Mouse (Mus musculus) limb, embryonic 14.5 days (tissue): ENCODE data around the gene Fgfr2. TPM values are rescaled to one million over a fixed set of nuclear protein-coding genes. Genes with fewer than 3 reads are reported as not detected.

Source experiments
- ATAC-seq: fragments of 200-750 bp; cut with Nextera tagmentation; 2 replicates; pipeline ENCODE4 v1.8.0; 2017; ENCODE audit warnings: low read depth, moderate number of reproducible peaks, moderate TSS enrichment; ENCODE audit not compliant: low FRiP score
- DNase-seq: peaks from one replicate; pipeline ENCODE4 v3.0.0-alpha.2; 2015; ENCODE audit warnings: low spot score
- H3K27ac ChIP-seq: fragments of 300-500 bp; sonication (generic); replicated peaks from 2 replicates; pipeline ENCODE4 v1.5.1; 2014; ENCODE audit warnings: low read depth, mild to moderate bottlenecking, low read length, moderate library complexity, mixed read lengths
- H3K27me3 ChIP-seq: fragments of 300-500 bp; sonication (generic); 2 replicates; pipeline ENCODE4 v1.6.1; 2014; ENCODE audit warnings: low read length, mixed read lengths; ENCODE audit not compliant: control insufficient read depth, insufficient read depth
- H3K36me3 ChIP-seq: fragments of 300-500 bp; sonication (generic); 2 replicates; pipeline ENCODE4 v1.6.1; 2014; ENCODE audit warnings: mild to moderate bottlenecking, low read length, moderate library complexity, mixed read lengths; ENCODE audit not compliant: control insufficient read depth, insufficient read depth
- H3K4me1 ChIP-seq: fragments of 300-500 bp; sonication (generic); 2 replicates; pipeline ENCODE4 v1.6.1; 2014; ENCODE audit warnings: antibody characterized with exemption, low read length, mixed read lengths; ENCODE audit not compliant: control insufficient read depth, insufficient read depth
- H3K4me2 ChIP-seq: fragments of 300-500 bp; sonication (generic); replicated peaks from 2 replicates; pipeline ENCODE4 v1.6.1; 2014; ENCODE audit warnings: low read depth, mild to moderate bottlenecking, low read length, moderate library complexity; ENCODE audit not compliant: severe bottlenecking
- H3K4me3 ChIP-seq: fragments of 300-500 bp; sonication (generic); replicated peaks from 2 replicates; pipeline ENCODE4 v1.5.1; 2014; ENCODE audit warnings: low read length
- H3K9ac ChIP-seq: fragments of 300-500 bp; sonication (generic); 2 replicates; pipeline ENCODE4 v1.6.1; 2014; ENCODE audit warnings: mild to moderate bottlenecking, low read depth, low read length, moderate library complexity; ENCODE audit not compliant: severe bottlenecking
- H3K9me3 ChIP-seq: fragments of 300-500 bp; sonication (generic); 2 replicates; pipeline ENCODE4 v1.6.1; 2016; ENCODE audit warnings: low read length; ENCODE audit not compliant: control insufficient read depth
- POLR2A ChIP-seq: fragments of 200-500 bp; IDR thresholded peaks from 2 replicates; pipeline ENCODE4 v1.8.0; 2012; ENCODE audit warnings: inconsistent platforms, mild to moderate bottlenecking, moderate library complexity, borderline replicate concordance; ENCODE audit not compliant: insufficient read depth, insufficient read length; ENCODE audit errors: extremely low read depth
- WGBS: fragments of 180-500 bp; shearing (Covaris S2); extraction: QIAGEN DNeasy Blood & Tissue Kit; methylation state at CpG from one replicate; pipeline ENCODE4 v1.1.7; 2014; 5-methylcytosine and 5-hydroxymethylcytosine counted together
- polyA plus RNA-seq, 2 experiments: library from polyadenylated mRNA; depleted of rRNA in 1 of 2; stranded (reverse) in 1 of 2; unstranded in 1 of 2; fragments of >200 nt; fragmentation: Nextera tagmentation in 1 of 2; extraction: Ambion mirVana in 1 of 2; gene quantifications; 2 replicates each; pipeline versions ENCODE4 v1.2.1 to v1.2.3; 2012 to 2014

Gene Fgfr2
- polyA plus RNA-seq, 2 experiments: 131 to 133 TPM

DNA sequence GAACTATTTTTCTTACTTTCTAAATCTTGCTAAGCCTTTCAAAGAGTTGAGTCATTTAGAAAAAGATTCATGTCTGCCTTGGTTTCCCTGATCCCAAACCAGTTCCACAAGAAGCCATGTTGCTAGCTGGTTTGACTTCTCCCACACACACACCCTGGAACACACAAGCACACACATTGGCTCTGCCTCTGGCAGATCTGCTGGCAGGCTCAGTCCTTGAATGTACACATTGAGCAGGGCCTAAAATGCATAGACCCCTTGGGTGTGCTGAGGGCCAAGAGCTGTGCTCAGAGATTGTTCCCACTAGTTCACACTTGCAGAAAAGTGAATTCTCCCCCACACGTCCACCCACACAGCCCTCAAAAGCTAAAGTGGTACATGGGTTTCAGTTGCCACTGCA lies 1164.4 kb downstream of the Fgfr2 start:
- H3K27me3 ChIP-seq: no peaks in the 10 kb centered on the region
- no peaks in the 10 kb centered on the region for H3K4me1 ChIP-seq
- H3K4me2 ChIP-seq: no peak overlapping the region
- 67% methylated on average over 1 of the region's 1 CpGs for WGBS
- no peak overlapping the region for H3K4me3 ChIP-seq
- DNase-seq (no peak), ATAC-seq (no peak)
- H3K9me3 ChIP-seq: no peaks in the 10 kb centered on the region
- TF ChIP-seq POLR2A: no peak
- H3K27ac ChIP-seq: no peak overlapping the region
- no peaks in the 10 kb centered on the region for H3K36me3 ChIP-seq
- no peak overlapping the region for H3K9ac ChIP-seq

DNA sequence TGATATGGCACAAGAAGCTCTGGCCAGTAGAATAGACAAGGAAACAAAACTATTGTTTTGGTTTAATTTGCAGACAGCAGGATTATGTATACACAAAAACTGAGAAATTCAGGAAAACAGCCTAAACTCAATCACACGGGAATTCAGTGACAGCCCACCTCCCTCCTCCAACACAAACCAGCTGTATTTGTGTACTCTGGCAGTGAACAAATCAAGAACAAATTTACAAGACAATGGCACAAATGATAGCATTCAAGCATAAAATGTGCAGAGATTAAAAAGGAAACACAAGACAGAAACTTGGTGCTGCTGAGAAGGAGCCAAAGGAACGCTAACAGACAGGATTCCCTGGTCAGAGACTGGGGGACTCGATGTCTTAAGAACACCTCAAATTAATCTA lies 1169.7 kb downstream of the Fgfr2 start:
- Histone ChIP-seq H3K4me3 (no peak overlapping the region), H3K36me3 (no peaks in the 10 kb centered on the region), H3K4me1 (no peaks in the 10 kb centered on the region), H3K27ac (no peak overlapping the region), H3K27me3 (no peaks in the 10 kb centered on the region), H3K9me3 (no peaks in the 10 kb centered on the region), H3K9ac (no peak overlapping the region), H3K4me2 (no peak overlapping the region)
- ATAC-seq: no peak
- 70% methylated on average over 3 of the region's 3 CpGs for WGBS
- DNase-seq: no peak
- no peak for TF ChIP-seq POLR2A

- no peak for DNase-seq
- no peak for ATAC-seq
- no peak for TF ChIP-seq POLR2A
These were observed 1172.0 kb downstream of the Fgfr2 start for GRCm38 (mm10) chr7:131951131-131951530.

DNA sequence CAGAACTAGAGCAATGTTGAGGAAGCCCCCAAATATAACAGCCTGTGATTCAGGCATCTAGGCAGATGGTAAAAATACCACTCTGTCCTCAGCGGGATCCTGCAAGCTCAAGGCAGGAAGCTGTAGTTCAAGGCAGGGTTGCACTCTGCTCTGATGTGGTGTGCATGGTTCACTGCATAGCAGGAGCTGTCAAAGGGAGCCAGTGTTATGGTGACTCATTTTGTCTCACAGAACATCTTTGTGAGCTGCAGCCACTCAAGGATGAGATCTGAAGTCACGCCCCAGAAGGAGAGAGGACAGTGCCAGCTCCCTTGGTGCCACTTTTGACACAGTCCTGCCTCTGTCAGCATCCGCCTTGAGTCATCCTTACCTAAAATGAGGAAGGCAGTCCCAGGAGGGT lies 1185.5 kb downstream of the Fgfr2 start:
- WGBS: 79% methylated on average over 3 of the region's 3 CpGs
- no peaks in the 10 kb centered on the region for H3K36me3 ChIP-seq
- H3K4me1 ChIP-seq: no peaks in the 10 kb centered on the region
- no peak overlapping the region for H3K27ac ChIP-seq
- H3K9ac ChIP-seq: no peak overlapping the region
- H3K4me3 ChIP-seq: no peak overlapping the region
- no peak for DNase-seq
- no peaks in the 10 kb centered on the region for H3K27me3 ChIP-seq
- no peaks in the 10 kb centered on the region for H3K9me3 ChIP-seq
- no peak overlapping the region for H3K4me2 ChIP-seq
- no peak for TF ChIP-seq POLR2A
- no peak for ATAC-seq

More at GRCm38 (mm10) chr7:131951131-131951530, 1172.0 kb downstream of the Fgfr2 start:
- no peaks in the 10 kb centered on the region for H3K4me1 ChIP-seq
- H3K27me3 ChIP-seq: no peaks in the 10 kb centered on the region
- no peak overlapping the region for H3K27ac ChIP-seq
- WGBS: 53% methylated on average over 5 of the region's 5 CpGs
- H3K9me3 ChIP-seq: no peaks in the 10 kb centered on the region
- H3K9ac ChIP-seq: no peak overlapping the region
- H3K4me3 ChIP-seq: no peak overlapping the region
- no peak overlapping the region for H3K4me2 ChIP-seq
- H3K36me3 ChIP-seq: no peaks in the 10 kb centered on the region

DNA sequence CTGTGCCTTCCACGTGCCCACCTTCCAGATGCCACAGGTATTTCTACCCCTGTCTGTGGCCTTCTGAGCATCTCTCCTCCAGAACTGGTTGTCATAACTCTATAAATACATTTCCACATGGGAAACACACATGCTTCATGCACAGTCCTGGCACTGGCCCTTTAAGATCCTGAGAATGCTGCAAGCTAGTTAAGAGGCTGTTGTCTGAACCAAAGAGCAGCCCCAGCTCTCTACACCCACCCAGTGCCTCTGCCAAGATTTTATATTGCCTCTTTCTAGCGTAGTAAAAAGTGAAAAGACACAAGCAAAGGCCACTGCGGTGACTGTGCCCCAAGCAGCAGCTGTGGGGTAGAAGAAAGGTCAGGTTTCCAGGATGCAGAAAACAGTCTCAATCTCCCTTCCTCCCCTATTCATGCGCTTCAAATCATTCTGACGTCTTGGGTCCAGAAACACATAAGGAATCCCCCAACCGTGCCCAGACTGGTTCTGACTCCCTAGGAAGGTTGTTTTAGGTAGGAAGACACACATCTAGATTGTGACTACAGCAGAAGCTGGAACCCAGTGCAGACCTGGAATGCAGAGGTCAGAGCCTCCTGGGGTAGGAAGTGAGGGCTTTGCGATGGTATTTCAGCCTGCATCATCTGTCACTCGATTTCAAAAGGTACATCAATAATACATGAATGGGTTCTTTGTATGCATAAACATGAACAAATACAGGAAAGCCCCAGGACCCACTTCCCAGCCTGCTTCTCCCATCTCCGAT lies 1195.7 kb downstream of the Fgfr2 start:
- H3K36me3 ChIP-seq: no peaks in the 10 kb centered on the region
- no peak overlapping the region for H3K4me3 ChIP-seq
- no peaks in the 10 kb centered on the region for H3K27me3 ChIP-seq
- no peaks in the 10 kb centered on the region for H3K9me3 ChIP-seq
- H3K4me2 ChIP-seq: no peak overlapping the region
- WGBS: 36% methylated on average over 9 of the region's 9 CpGs
- H3K27ac ChIP-seq: no peak overlapping the region
- TF ChIP-seq POLR2A: no peak
- ATAC-seq (no peak), DNase-seq (peak; percentile 4)
- H3K9ac ChIP-seq: no peak overlapping the region
- H3K4me1 ChIP-seq: peaks cover 11% of the 10 kb centered on the region; the same call in 1 of the 2 replicates
